Mouse (Mus musculus) lung, postnatal 0 days (tissue): ENCODE data around the gene Uimc1. TPM values are rescaled to one million over a fixed set of nuclear protein-coding genes. Genes with fewer than 3 reads are reported as not detected.

Experiments used
- ATAC-seq: fragments of 200-750 bp; cut with Nextera tagmentation; 2 replicates; pipeline ENCODE4 v1.8.0; 2017; ENCODE audit warnings: moderate library complexity
- DNase-seq: peaks from one replicate; pipeline ENCODE4 v3.0.0-alpha.2; 2016; ENCODE audit warnings: low spot score
- H3K27ac ChIP-seq: fragments of 300-500 bp; sonication (generic); 2 replicates; pipeline ENCODE4 v1.5.1; 2014; ENCODE audit warnings: antibody characterized with exemption, mild to moderate bottlenecking, low read length, mixed read lengths
- H3K27me3 ChIP-seq: fragments of 300-500 bp; sonication (generic); replicated peaks from 2 replicates; pipeline ENCODE4 v1.6.1; 2014; ENCODE audit warnings: low read length, mixed read lengths; ENCODE audit not compliant: insufficient read depth
- H3K36me3 ChIP-seq: fragments of 300-500 bp; sonication (generic); 2 replicates; pipeline ENCODE4 v1.6.1; 2014; ENCODE audit warnings: low read length, mixed read lengths; ENCODE audit not compliant: insufficient read depth
- H3K4me1 ChIP-seq: fragments of 300-500 bp; sonication (generic); 2 replicates; pipeline ENCODE4 v1.6.1; 2014; ENCODE audit warnings: antibody characterized with exemption, low read depth, low read length, mixed read lengths; ENCODE audit not compliant: insufficient read depth
- H3K4me2 ChIP-seq: fragments of 300-500 bp; sonication (generic); replicated peaks from 2 replicates; pipeline ENCODE4 v1.6.1; 2014; ENCODE audit warnings: low read depth, mild to moderate bottlenecking, low read length, moderate library complexity, mixed read lengths
- H3K4me3 ChIP-seq: fragments of 300-500 bp; sonication (generic); 2 replicates; pipeline ENCODE4 v1.5.1; 2014; ENCODE audit warnings: low read depth, low read length
- H3K9ac ChIP-seq: fragments of 300-500 bp; sonication (generic); replicated peaks from 2 replicates; pipeline ENCODE4 v1.6.1; 2014; ENCODE audit warnings: low read depth, mild to moderate bottlenecking
- H3K9me3 ChIP-seq: fragments of 300-500 bp; sonication (generic); 2 replicates; pipeline ENCODE4 v1.6.1; 2016; ENCODE audit warnings: low read length, mixed read lengths
- CTCF ChIP-seq: IDR thresholded peaks from 2 replicates; pipeline ENCODE4 v1.5.1; 2016; ENCODE audit warnings: antibody characterized with exemption, mild to moderate bottlenecking
- EP300 ChIP-seq: IDR thresholded peaks from 2 replicates; pipeline ENCODE4 v1.6.1; 2016; ENCODE audit warnings: antibody characterized with exemption, mild to moderate bottlenecking, control low read depth
- WGBS: fragments of 180-500 bp; shearing (Covaris S2); extraction: QIAGEN DNeasy Blood & Tissue Kit; methylation state at CpG from one replicate; pipeline ENCODE4 v1.1.7; 2014; 5-methylcytosine and 5-hydroxymethylcytosine counted together
- polyA plus RNA-seq: library from polyadenylated mRNA; unstranded; fragments of >200 nt; fragmentation: Nextera tagmentation; extraction: Ambion mirVana; gene quantifications from 2 replicates; pipeline ENCODE4 v1.2.1, GENCODE M21; 2015

Uimc1 gene
- polyA plus RNA-seq, 1 experiment from 2014 or later, result 21.6 TPM

GRCm38 (mm10) chr13:55069719-55070118 lies 30.4 kb downstream of the Uimc1 start:
- Histone ChIP-seq H3K4me3 (no peak overlapping the region), H3K9me3 (no peaks in the 10 kb centered on the region), H3K27me3 (no peaks in the 10 kb centered on the region), H3K27ac (no peak overlapping the region), H3K36me3 (no peaks in the 10 kb centered on the region), H3K4me1 (no peaks in the 10 kb centered on the region), H3K4me2 (no peak overlapping the region), H3K9ac (no peak overlapping the region)
- 49% methylated on average over 7 of the region's 7 CpGs for WGBS
- TF ChIP-seq EP300 (0 out of 2 replicates have a peak, but pooled peaks have one; percentile 51), CTCF (no peak)
- ATAC-seq (peak; percentile 62), DNase-seq (peak; percentile 9)

GRCm38 (mm10) chr13:55063276-55063675 lies 36.8 kb downstream of the Uimc1 start:
- ATAC-seq, result no peak
- H3K4me3 ChIP-seq, result no peak overlapping the region
- no peaks in the 10 kb centered on the region for H3K9me3 ChIP-seq
- H3K9ac ChIP-seq, result no peak overlapping the region
- DNase-seq, result no peak
- no peak overlapping the region for H3K27ac ChIP-seq
- 66% methylated on average over 2 of the region's 2 CpGs for WGBS
- no peak overlapping the region for H3K4me2 ChIP-seq
- H3K4me1 ChIP-seq, result no peaks in the 10 kb centered on the region
- H3K27me3 ChIP-seq, result no peaks in the 10 kb centered on the region
- 0 out of 2 replicates have a peak, but pooled peaks cover 4% of the 10 kb centered on the region for H3K36me3 ChIP-seq
- TF ChIP-seq CTCF (no peak), EP300 (no peak)

DNA sequence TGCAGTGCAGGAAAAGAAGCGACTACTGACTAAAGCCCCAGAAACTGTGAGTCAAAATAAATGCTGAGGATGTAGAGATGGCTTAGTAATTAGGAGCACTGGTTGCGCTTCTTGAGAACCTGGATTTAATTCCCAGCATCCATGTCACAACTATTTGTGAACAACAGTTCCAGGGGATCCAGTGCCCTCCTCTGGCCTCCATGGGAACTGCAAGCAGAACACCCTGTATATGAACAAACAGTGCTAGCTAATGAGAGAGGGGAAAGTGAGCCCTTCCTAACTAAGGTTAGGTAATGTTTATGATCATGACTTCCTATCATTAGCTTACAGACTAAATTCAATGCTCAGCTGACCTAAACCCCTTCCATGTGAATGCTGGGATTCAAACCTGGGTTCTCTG lies 42.1 kb downstream of the Uimc1 start:
- H3K36me3 ChIP-seq, result 0 out of 2 replicates have a peak, but pooled peaks cover 4% of the 10 kb centered on the region
- ATAC-seq (no peak), DNase-seq (no peak)
- no peaks in the 10 kb centered on the region for H3K4me1 ChIP-seq
- WGBS, result 97% methylated on average over 2 of the region's 2 CpGs
- no peaks in the 10 kb centered on the region for H3K27me3 ChIP-seq
- TF ChIP-seq EP300, result no peak
- peak; percentile 64 for TF ChIP-seq CTCF
- H3K9me3 ChIP-seq, result no peaks in the 10 kb centered on the region
- no peak overlapping the region for H3K4me2 ChIP-seq
- H3K27ac ChIP-seq, result no peak overlapping the region
- H3K4me3 ChIP-seq, result no peak overlapping the region
- no peak overlapping the region for H3K9ac ChIP-seq

DNA sequence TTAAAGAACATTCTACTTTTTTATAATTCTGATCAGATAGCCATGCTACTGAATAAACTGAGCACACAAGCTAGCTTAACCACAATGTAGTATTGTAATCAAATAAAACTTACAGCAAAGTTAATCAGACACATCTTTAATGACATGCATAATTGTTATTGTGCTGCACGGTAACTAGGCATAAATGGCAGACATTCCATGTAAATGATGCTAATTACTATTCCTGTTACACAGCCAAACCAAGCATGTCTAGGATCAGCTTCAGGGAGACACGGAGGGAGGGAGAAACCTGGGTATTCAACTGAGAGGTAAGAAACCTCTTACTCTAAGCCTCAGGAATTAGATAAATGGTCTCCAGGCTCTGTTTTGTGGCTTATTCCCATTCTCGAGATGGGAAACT lies 52.4 kb downstream of the Uimc1 start:
- ATAC-seq, result no peak
- Histone ChIP-seq H3K36me3 (peaks cover 7% of the 10 kb centered on the region; the same call in 1 of the 2 replicates), H3K9me3 (no peaks in the 10 kb centered on the region), H3K4me3 (no peak overlapping the region), H3K27me3 (no peaks in the 10 kb centered on the region), H3K4me1 (no peaks in the 10 kb centered on the region), H3K4me2 (no peak overlapping the region), H3K9ac (no peak overlapping the region), H3K27ac (no peak overlapping the region)
- no peak for TF ChIP-seq EP300
- no peak for TF ChIP-seq CTCF
- WGBS, result 81% methylated on average over 3 of the region's 3 CpGs
- no peak for DNase-seq

DNA sequence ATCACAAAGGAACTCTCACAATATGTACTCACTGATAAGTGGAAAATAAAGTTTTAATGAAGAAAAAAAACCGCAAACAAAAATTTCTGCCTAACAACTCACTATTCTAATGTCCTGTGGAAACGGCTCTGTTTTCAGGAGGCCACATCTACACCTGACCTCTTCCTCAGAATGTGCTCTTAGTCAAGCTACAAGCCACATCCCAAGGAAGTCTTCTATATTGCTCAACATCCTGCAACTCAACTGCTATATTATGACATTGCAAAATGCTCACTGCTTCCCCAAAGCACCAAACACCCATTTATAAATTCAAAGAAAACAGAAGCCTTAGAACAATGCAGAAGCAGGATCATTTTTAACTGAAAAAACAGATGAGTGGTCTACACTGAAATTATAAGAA lies 60.1 kb downstream of the Uimc1 start:
- Histone ChIP-seq H3K27me3 (no peaks in the 10 kb centered on the region), H3K36me3 (peaks cover 11% of the 10 kb centered on the region; the same call in 1 of the 2 replicates), H3K4me3 (no peak overlapping the region), H3K4me2 (no peak overlapping the region), H3K9me3 (no peaks in the 10 kb centered on the region), H3K9ac (no peak overlapping the region), H3K4me1 (no peaks in the 10 kb centered on the region), H3K27ac (no peak overlapping the region)
- no peak for TF ChIP-seq EP300
- no peak for TF ChIP-seq CTCF
- WGBS, result 83% methylated on average over 2 of the region's 2 CpGs
- ATAC-seq, result no peak
- peak; percentile 26 for DNase-seq

DNA sequence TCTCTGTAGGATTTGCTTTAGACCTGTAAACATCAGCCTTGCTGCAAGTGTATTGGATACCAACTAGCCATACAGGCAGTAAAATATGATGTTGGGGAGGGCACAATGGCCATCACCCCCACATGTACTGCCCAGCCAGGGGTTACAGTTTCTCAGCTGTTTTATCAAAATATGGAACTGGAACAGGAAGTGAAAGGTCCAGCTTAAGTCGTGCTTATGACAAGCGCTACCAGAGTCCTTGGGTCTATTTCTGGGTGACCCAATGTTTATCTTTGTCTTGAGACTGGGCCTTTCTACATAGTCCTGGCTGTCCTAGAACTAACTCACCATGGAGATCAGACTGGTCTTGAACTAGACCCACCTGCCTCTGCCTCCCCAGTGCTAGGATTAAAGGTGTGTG lies 75.9 kb downstream of the Uimc1 start:
- Histone ChIP-seq H3K4me2 (no peak overlapping the region), H3K36me3 (0 out of 2 replicates have a peak, but pooled peaks cover 7% of the 10 kb centered on the region), H3K9me3 (no peaks in the 10 kb centered on the region), H3K27ac (no peak overlapping the region), H3K4me1 (no peaks in the 10 kb centered on the region; the same call in 1 of the 2 replicates), H3K9ac (no peak overlapping the region), H3K27me3 (no peaks in the 10 kb centered on the region), H3K4me3 (no peak overlapping the region)
- DNase-seq (no peak), ATAC-seq (no peak)
- 64% methylated on average over 2 of the region's 2 CpGs for WGBS
- no peak for TF ChIP-seq EP300

- H3K9me3 ChIP-seq, result no peaks in the 10 kb centered on the region
- H3K27ac ChIP-seq, result no peak overlapping the region
- 38% methylated on average over 9 of the region's 9 CpGs for WGBS
- no peak overlapping the region for H3K9ac ChIP-seq
- no peak overlapping the region for H3K4me3 ChIP-seq
- peak overlapping the region; percentile 32 for H3K4me2 ChIP-seq
- no peak for TF ChIP-seq EP300
- no peak for TF ChIP-seq CTCF
- no peaks in the 10 kb centered on the region; the same call in 1 of the 2 replicates for H3K4me1 ChIP-seq
- ATAC-seq (no peak; the same call in 1 of the 2 replicates), DNase-seq (peak; percentile 39)
- H3K27me3 ChIP-seq, result no peaks in the 10 kb centered on the region
- 0 out of 2 replicates have a peak, but pooled peaks cover 1% of the 10 kb centered on the region for H3K36me3 ChIP-seq
These were observed 77.4 kb downstream of the Uimc1 start for GRCm38 (mm10) chr13:55022715-55023114.
